Mouse (Mus musculus): ENCODE results near the gene Sema5a. TPM values are rescaled to one million over a fixed set of nuclear protein-coding genes. Genes with fewer than 3 reads are reported as not detected.

Sema5a gene
- total and polyA plus RNA-seq, 3 experiments = 0.17 to 0.27 (median 0.17) TPM

DNA sequence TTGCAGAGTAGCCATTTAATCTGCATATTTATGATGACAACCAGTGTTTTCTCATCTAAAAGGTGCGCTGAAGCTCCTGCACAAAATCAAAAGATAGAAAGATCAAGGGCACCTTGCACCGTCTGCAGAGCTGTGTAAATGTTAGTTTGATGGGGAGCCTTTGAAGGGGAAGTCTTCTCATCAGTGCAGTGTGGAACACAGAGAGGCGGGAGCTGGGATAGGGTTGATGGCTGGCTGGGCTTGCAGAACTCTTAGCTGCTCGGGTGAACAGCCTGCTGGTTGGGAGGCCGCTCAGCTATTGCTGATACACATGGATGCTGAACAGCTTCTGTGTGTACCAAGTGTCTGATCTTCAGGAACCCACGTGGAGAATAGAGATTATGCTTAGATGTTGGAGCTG lies 53.9 kb downstream of the Sema5a start:
- no peaks in the 10 kb centered on the region for H3K9me3 ChIP-seq (replicated peaks; ENCODE audit: low read length)
- in situ Hi-C loops (cut with MboI; ENCODE audit: low pct_ligation_motif_present, low pct_unique_long_range_greater_than_20kb, low sequenced_read_pairs) = no loop called here
- dilution Hi-C loops (cut with MboI; ENCODE audit: extremely low pct_ligation_motif_present, extremely low pct_unique_long_range_greater_than_20kb, low sequenced_read_pairs) = no loop called here

GRCm38 (mm10) chr15:32300991-32301390 lies 56.4 kb downstream of the Sema5a start:
- Histone ChIP-seq H3K4me1 (ENCODE audit: control insufficient read depth in 1 of 2, insufficient read depth in 2 of 2) (peaks cover 3 to 9% of the 10 kb centered on the region in 2 experiments; a peak in 2 of 4 replicates), H3K27me3 (replicated peaks) (no peaks in the 10 kb centered on the region), H3K4me3 (replicated peaks in 1 of 3; ENCODE audit: low read depth in 2 of 3, low read length in 2 of 3, poor library complexity in 1 of 3) (no peak overlapping the region), H3K27ac (ENCODE audit: insufficient read depth, low read depth) (no peak overlapping the region), H3K4me2 (ENCODE audit: insufficient read depth, low read depth, poor library complexity, severe bottlenecking) (no peak overlapping the region), H3K9me3 (replicated peaks; ENCODE audit: low read length) (no peaks in the 10 kb centered on the region), H3K79me2 (replicated peaks; ENCODE audit: control insufficient read depth, extremely low read depth, insufficient read depth, poor library complexity, severe bottlenecking) (no peaks in the 10 kb centered on the region), H3K36me3 (replicated peaks in 1 of 2; ENCODE audit: control insufficient read depth in 1 of 2, insufficient read depth in 1 of 2, low read length in 1 of 2) (no peaks in the 10 kb centered on the region), H3K9ac (ENCODE audit: insufficient read depth, low read depth) (no peak overlapping the region)
- TF ChIP-seq ZC3H11A (IDR thresholded peaks at IDR 0.05; ENCODE audit: low read depth, low read length) (no peak), EP300 (IDR thresholded peaks at IDR 0.05; ENCODE audit: low read length) (no peak), MAZ (IDR thresholded peaks at IDR 0.05; ENCODE audit: low read depth, low read length) (no peak), NRF1 (IDR thresholded peaks at IDR 0.05; ENCODE audit: low read depth, low read length) (no peak), RAD21 (IDR thresholded peaks at IDR 0.05; ENCODE audit: low read depth, low read length) (no peak), MAFK (IDR thresholded peaks at IDR 0.05; ENCODE audit: insufficient replicate concordance, low read length) (no peak), KAT2A (IDR thresholded peaks at IDR 0.05; ENCODE audit: insufficient replicate concordance, low read length) (no peak), PAX5 (IDR thresholded peaks at IDR 0.05; ENCODE audit: low read length) (no peak), IRF4 (IDR thresholded peaks at IDR 0.05; ENCODE audit: low read depth, low read length) (no peak)
- in situ Hi-C loops (cut with MboI; ENCODE audit: low pct_ligation_motif_present, low pct_unique_long_range_greater_than_20kb, low sequenced_read_pairs) (no loop called here), dilution Hi-C loops (cut with MboI; ENCODE audit: extremely low pct_ligation_motif_present, extremely low pct_unique_long_range_greater_than_20kb, low sequenced_read_pairs) (no loop called here)
- DNase-seq (ENCODE audit: extremely low read depth) = no peak

More for the DNA sequence above, 53.9 kb downstream of the Sema5a start:
- no peak for TF ChIP-seq CTCF (conservative IDR thresholded peaks at IDR 0.05 in 1 of 2, IDR thresholded peaks at IDR 0.05 in 1 of 2; ENCODE audit: low read depth in 2 of 2, low read length in 2 of 2)
- TF ChIP-seq SIN3A (IDR thresholded peaks at IDR 0.05; ENCODE audit: low read length) = no peak
- TF ChIP-seq EP300 (IDR thresholded peaks at IDR 0.05; ENCODE audit: low read length) = no peak
- TF ChIP-seq ELF1 (IDR thresholded peaks at IDR 0.05; ENCODE audit: low read depth, low read length) = no peak
- no peak for TF ChIP-seq NRF1 (IDR thresholded peaks at IDR 0.05; ENCODE audit: low read depth, low read length)
- no peak for TF ChIP-seq USF2 (conservative IDR thresholded peaks at IDR 0.05; ENCODE audit: low read depth, low read length)
- no peak for TF ChIP-seq NELFE (IDR thresholded peaks at IDR 0.05; ENCODE audit: low read depth, low read length)
- TF ChIP-seq CHD1 (IDR thresholded peaks at IDR 0.05; ENCODE audit: low read depth, low read length) = no peak
- TF ChIP-seq UBTF (IDR thresholded peaks at IDR 0.05; ENCODE audit: low read depth, low read length) = no peak
- no peak for TF ChIP-seq MYC (IDR thresholded peaks at IDR 0.05; ENCODE audit: low read depth, low read length)
- no peak for TF ChIP-seq GABPA (IDR thresholded peaks at IDR 0.05; ENCODE audit: insufficient replicate concordance, low read depth, low read length)
- no peak for TF ChIP-seq KAT2A (IDR thresholded peaks at IDR 0.05; ENCODE audit: insufficient replicate concordance, low read length)
- TF ChIP-seq CHD2 (IDR thresholded peaks at IDR 0.05; ENCODE audit: low read length) = no peak
- TF ChIP-seq MEF2A (IDR thresholded peaks at IDR 0.05; ENCODE audit: borderline replicate concordance, low read depth, low read length) = no peak
- no peak for TF ChIP-seq ZKSCAN1 (IDR thresholded peaks at IDR 0.05; ENCODE audit: borderline replicate concordance, low read depth, low read length)
- TF ChIP-seq MAX (IDR thresholded peaks at IDR 0.05; ENCODE audit: low read length) = no peak
- no peak for TF ChIP-seq POLR2A (IDR thresholded peaks at IDR 0.05; ENCODE audit: low read depth, low read length)
- DNase-seq (ENCODE audit: extremely low read depth) = no peak
- Histone ChIP-seq H3K36me3 (replicated peaks in 1 of 2; ENCODE audit: control insufficient read depth in 1 of 2, insufficient read depth in 1 of 2, low read length in 1 of 2) (no peaks in the 10 kb centered on the region), H3K79me2 (replicated peaks; ENCODE audit: control insufficient read depth, extremely low read depth, insufficient read depth, poor library complexity, severe bottlenecking) (no peaks in the 10 kb centered on the region), H3K27ac (ENCODE audit: insufficient read depth, low read depth) (no peak overlapping the region), H3K9ac (ENCODE audit: insufficient read depth, low read depth) (no peak overlapping the region), H3K27me3 (replicated peaks) (no peaks in the 10 kb centered on the region), H3K4me3 (replicated peaks in 1 of 3; ENCODE audit: low read depth in 2 of 3, low read length in 2 of 3, poor library complexity in 1 of 3) (no peak overlapping the region), H3K4me1 (ENCODE audit: control insufficient read depth in 1 of 2, insufficient read depth in 2 of 2) (no peaks in the 10 kb centered on the region), H3K4me2 (ENCODE audit: insufficient read depth, low read depth, poor library complexity, severe bottlenecking) (no peak overlapping the region)

Measured in CH12.LX (cell line).